Mouse (Mus musculus) CH12.LX (cell line): ENCODE data around the gene Usp47. TPM values are rescaled to one million over a fixed set of nuclear protein-coding genes. Genes with fewer than 3 reads are reported as not detected.

Experiments
- DNase-seq: peaks from one replicate; pipeline ENCODE4 v3.0.0-alpha.2; 2013; ENCODE audit errors: extremely low read depth
- H3K27ac ChIP-seq: 2 replicates; pipeline ENCODE4 v1.5.1; 2012; ENCODE audit warnings: low read depth, mild to moderate bottlenecking, control low read depth, moderate library complexity; ENCODE audit not compliant: insufficient read depth
- H3K27me3 ChIP-seq: replicated peaks from 2 replicates; pipeline ENCODE3; 2012; ENCODE audit warnings: inconsistent platforms
- H3K36me3 ChIP-seq, 2 experiments: replicated peaks in 1 of 2; 2 replicates each; pipeline versions ENCODE3 to v1.6.1; 2012; ENCODE audit warnings: inconsistent platforms in 1 of 2, low read length in 1 of 2, mild to moderate bottlenecking in 1 of 2, mixed read lengths in 1 of 2, moderate library complexity in 1 of 2; ENCODE audit not compliant: control insufficient read depth in 1 of 2, insufficient read depth in 1 of 2
- H3K4me1 ChIP-seq, 2 experiments: 2 replicates each; pipeline ENCODE4 v1.6.1; 2012; ENCODE audit warnings: inconsistent platforms in 1 of 2, moderate library complexity in 1 of 2; ENCODE audit not compliant: insufficient read depth in 2 of 2, control insufficient read depth in 1 of 2
- H3K4me2 ChIP-seq: 2 replicates; pipeline ENCODE4 v1.6.1; 2012; ENCODE audit warnings: low read depth, mild to moderate bottlenecking, control low read depth; ENCODE audit not compliant: poor library complexity, insufficient read depth, severe bottlenecking
- H3K4me3 ChIP-seq, 3 experiments: fragments of 150-350 bp in 1 of 3; sonication (generic) in 1 of 3; replicated peaks in 1 of 3; 2 replicates each; pipeline versions ENCODE3 to v1.5.1; 2011 to 2012; ENCODE audit warnings: low read depth in 2 of 3, low read length in 2 of 3, mild to moderate bottlenecking in 2 of 3, moderate library complexity in 2 of 3, control low read depth in 1 of 3, improper control_type of control experiment in 1 of 3, inconsistent platforms in 1 of 3, mixed read lengths in 1 of 3; ENCODE audit not compliant: poor library complexity in 1 of 3
- H3K79me2 ChIP-seq: replicated peaks from 2 replicates; pipeline ENCODE4 v1.6.1; 2012; ENCODE audit warnings: mild to moderate bottlenecking, moderate library complexity; ENCODE audit not compliant: control insufficient read depth, poor library complexity, insufficient read depth, severe bottlenecking; ENCODE audit errors: extremely low read depth
- H3K9ac ChIP-seq: 2 replicates; pipeline ENCODE4 v1.6.1; 2012; ENCODE audit warnings: low read depth, mild to moderate bottlenecking, control low read depth, moderate library complexity; ENCODE audit not compliant: insufficient read depth
- H3K9me3 ChIP-seq: replicated peaks from 2 replicates; pipeline ENCODE3; 2012; ENCODE audit warnings: low read length, inconsistent platforms, mixed read lengths
- CHD1 ChIP-seq: IDR thresholded peaks from 2 replicates; pipeline ENCODE4 v1.6.1; 2012; ENCODE audit warnings: low read depth, low read length, improper control_type of control experiment, inconsistent platforms
- CHD2 ChIP-seq: IDR thresholded peaks from 2 replicates; pipeline ENCODE4 v1.6.1; 2011; ENCODE audit warnings: low read length, improper control_type of control experiment
- GABPA ChIP-seq: IDR thresholded peaks from 2 replicates; pipeline ENCODE4 v1.6.1; 2012; ENCODE audit warnings: low read depth, low read length, improper control_type of control experiment, inconsistent platforms; ENCODE audit not compliant: insufficient replicate concordance
- HCFC1 ChIP-seq: IDR thresholded peaks from 2 replicates; pipeline ENCODE4 v1.6.1; 2012; ENCODE audit warnings: low read depth, mild to moderate bottlenecking, inconsistent platforms, low read length, improper control_type of control experiment
- IRF4 ChIP-seq: IDR thresholded peaks from 2 replicates; pipeline ENCODE4 v1.6.1; 2014; ENCODE audit warnings: low read depth, mild to moderate bottlenecking, inconsistent platforms, low read length, improper control_type of control experiment
- MXI1 ChIP-seq: IDR thresholded peaks from 2 replicates; pipeline ENCODE4 v1.6.1; 2011; ENCODE audit warnings: mild to moderate bottlenecking, low read depth, low read length, improper control_type of control experiment
- MYC ChIP-seq: IDR thresholded peaks from 2 replicates; pipeline ENCODE4 v1.6.1; 2011; ENCODE audit warnings: low read depth, mild to moderate bottlenecking, improper control_type of control experiment, low read length
- NELFE ChIP-seq: IDR thresholded peaks from 2 replicates; pipeline ENCODE4 v1.6.1; 2011; ENCODE audit warnings: low read depth, low read length, improper control_type of control experiment
- NRF1 ChIP-seq: IDR thresholded peaks from 2 replicates; pipeline ENCODE4 v1.6.1; 2014; ENCODE audit warnings: low read depth, mild to moderate bottlenecking, inconsistent platforms, low read length, improper control_type of control experiment, moderate library complexity
- PAX5 ChIP-seq: IDR thresholded peaks from 2 replicates; pipeline ENCODE4 v1.6.1; 2012; ENCODE audit warnings: low read length, inconsistent platforms, mixed read lengths
- POLR2AphosphoS2 ChIP-seq: IDR thresholded peaks from 2 replicates; pipeline ENCODE4 v1.6.1; 2011; ENCODE audit warnings: low read depth, low read length, improper control_type of control experiment
- RCOR1 ChIP-seq: conservative IDR thresholded peaks from 2 replicates; pipeline ENCODE4 v1.6.1; 2012; ENCODE audit warnings: low read depth, mild to moderate bottlenecking, inconsistent platforms, low read length, improper control_type of control experiment
- SIN3A ChIP-seq: IDR thresholded peaks from 2 replicates; pipeline ENCODE4 v1.6.1; 2012; ENCODE audit warnings: low read length, improper control_type of control experiment, inconsistent platforms
- SMC3 ChIP-seq: IDR thresholded peaks from 2 replicates; pipeline ENCODE4 v1.6.1; 2011; ENCODE audit warnings: low read depth, low read length, improper control_type of control experiment
- TCF12 ChIP-seq: IDR thresholded peaks from 2 replicates; pipeline ENCODE4 v1.6.1; 2014; ENCODE audit warnings: low read depth, mild to moderate bottlenecking, inconsistent platforms, low read length, improper control_type of control experiment
- UBTF ChIP-seq: IDR thresholded peaks from 2 replicates; pipeline ENCODE4 v1.6.1; 2012; ENCODE audit warnings: low read depth, mild to moderate bottlenecking, inconsistent platforms, low read length, improper control_type of control experiment, moderate library complexity
- ZC3H11A ChIP-seq: IDR thresholded peaks from 2 replicates; pipeline ENCODE4 v1.6.1; 2012; ENCODE audit warnings: low read depth, mild to moderate bottlenecking, inconsistent platforms, low read length, improper control_type of control experiment
- ZKSCAN1 ChIP-seq: IDR thresholded peaks from 2 replicates; pipeline ENCODE4 v1.6.1; 2012; ENCODE audit warnings: low read depth, inconsistent platforms, low read length, improper control_type of control experiment, borderline replicate concordance
- ZMIZ1 ChIP-seq: IDR thresholded peaks from 2 replicates; pipeline ENCODE4 v1.6.1; 2012; ENCODE audit warnings: low read depth, mild to moderate bottlenecking, inconsistent platforms, low read length, improper control_type of control experiment
- ZNF384 ChIP-seq: IDR thresholded peaks from 2 replicates; pipeline ENCODE4 v1.6.1; 2012; ENCODE audit warnings: low read depth, low read length, improper control_type of control experiment, inconsistent platforms
- dilution Hi-C: fragments of 300-500 bp; cut with MboI; formaldehyde crosslinking; loops from 2 replicates; pipeline ENCODE4 v1.14.3; 2020; ENCODE audit warnings: low sequenced_read_pairs; ENCODE audit not compliant: extremely low pct_unique_long_range_greater_than_20kb, extremely low pct_ligation_motif_present
- in situ Hi-C: fragments of 300-500 bp; cut with MboI; formaldehyde crosslinking; loops from 3 replicates; pipeline ENCODE4 v1.14.3; 2019; ENCODE audit warnings: low sequenced_read_pairs, low pct_ligation_motif_present, low pct_unique_long_range_greater_than_20kb, mixed read lengths
- polyA plus RNA-seq: library from polyadenylated mRNA; unstranded; fragments of >175 nt; gene quantifications from 2 replicates; pipeline ENCODE4 v1.2.1, GENCODE M21; 2012; ENCODE audit warnings: low read depth; ENCODE audit not compliant: insufficient read length
- total RNA-seq, 2 experiments: library from RNA; depleted of rRNA; stranded (reverse); fragments of 300-350 nt in 1 of 2; fragments of >200 nt in 1 of 2; gene quantifications; 2 replicates each; pipeline ENCODE4 v1.2.3; 2012 to 2014

Usp47 gene
- total and polyA plus RNA-seq, 3 experiments = 35.0 to 36.8 (median 35.8) TPM

DNA sequence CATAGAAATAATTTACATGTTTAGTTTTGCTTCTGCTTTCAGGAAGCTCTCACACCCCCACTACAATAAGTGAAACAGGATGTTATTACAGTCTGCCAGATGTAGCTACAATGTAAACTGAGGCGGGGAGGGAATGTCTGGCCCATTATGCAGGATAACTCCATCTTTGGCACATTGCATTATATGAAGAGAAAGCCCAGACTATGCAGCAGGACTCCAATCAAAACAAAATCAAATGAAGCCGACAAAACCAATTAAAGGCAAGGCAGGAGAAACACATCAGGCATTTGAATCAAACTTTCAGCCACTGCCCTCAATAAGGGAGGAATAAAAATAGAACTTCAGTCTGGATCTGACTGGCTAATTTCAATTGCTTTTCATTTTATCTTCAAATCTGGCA lies 25.9 kb upstream of the Usp47 start:
- Histone ChIP-seq H3K4me2 (no peak overlapping the region), H3K27me3 (no peaks in the 10 kb centered on the region), H3K36me3 (no peaks in the 10 kb centered on the region), H3K9ac (no peak overlapping the region), H3K4me1 (peaks cover 0 to 26% of the 10 kb centered on the region in 2 experiments; a peak in 2 of 4 replicates), H3K4me3 (no peak overlapping the region), H3K27ac (no peak overlapping the region), H3K9me3 (peaks cover 5% of the 10 kb centered on the region), H3K79me2 (no peaks in the 10 kb centered on the region)
- TF ChIP-seq SMC3 = no peak
- no peak for TF ChIP-seq ZMIZ1
- dilution Hi-C loops = no loop called here
- DNase-seq = no peak
- in situ Hi-C loops = no loop called here

- dilution Hi-C loops = no loop called here
- Histone ChIP-seq H3K4me1 (peaks cover 0 to 26% of the 10 kb centered on the region in 2 experiments; a peak in 2 of 4 replicates), H3K9ac (no peak overlapping the region), H3K4me2 (no peak overlapping the region), H3K4me3 (no peak overlapping the region), H3K79me2 (no peaks in the 10 kb centered on the region), H3K27me3 (no peaks in the 10 kb centered on the region), H3K27ac (no peak overlapping the region), H3K36me3 (no peaks in the 10 kb centered on the region), H3K9me3 (peaks cover 5% of the 10 kb centered on the region)
- in situ Hi-C loops = no loop called here
- TF ChIP-seq SMC3 = no peak
- TF ChIP-seq NELFE = no peak
- TF ChIP-seq UBTF = no peak
- TF ChIP-seq HCFC1 = no peak
- TF ChIP-seq ZC3H11A = no peak
- TF ChIP-seq CHD1 = no peak
- TF ChIP-seq CHD2 = no peak
- DNase-seq = no peak
Observed at GRCm38 (mm10) chr7:111998446-111999004, 24.8 kb upstream of the Usp47 start.

DNA sequence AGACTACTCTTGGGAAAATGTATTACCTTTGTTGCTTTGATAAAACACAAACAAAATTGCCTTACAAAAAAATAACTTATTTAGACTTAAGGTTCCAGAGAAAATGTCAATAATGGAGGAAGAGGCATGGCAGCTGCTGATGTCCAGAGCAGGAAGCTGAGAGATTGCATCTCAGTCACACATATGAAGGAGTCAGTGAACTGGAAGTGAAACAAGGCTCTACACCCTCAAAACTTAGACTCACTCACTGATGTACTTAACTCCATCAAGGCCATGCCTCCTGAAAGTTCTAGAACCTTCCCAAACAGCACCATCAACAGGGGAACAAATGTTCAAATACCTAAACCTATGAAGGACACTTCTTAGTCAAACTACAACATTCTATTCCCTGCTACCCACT lies 23.9 kb upstream of the Usp47 start:
- no peak overlapping the region for H3K9ac ChIP-seq
- DNase-seq = no peak
- dilution Hi-C loops (no loop called here), in situ Hi-C loops (no loop called here)
- H3K27ac ChIP-seq = no peak overlapping the region
- no peaks in the 10 kb centered on the region for H3K36me3 ChIP-seq
- H3K9me3 ChIP-seq = peaks cover 5% of the 10 kb centered on the region
- TF ChIP-seq ZNF384 (no peak), GABPA (no peak), MYC (no peak), TCF12 (no peak), CHD1 (no peak), SIN3A (no peak), POLR2AphosphoS2 (no peak), IRF4 (no peak), MXI1 (no peak), NRF1 (no peak), ZC3H11A (no peak), RCOR1 (no peak), PAX5 (no peak), ZKSCAN1 (no peak)
- H3K4me1 ChIP-seq = peaks cover 0 to 26% of the 10 kb centered on the region in 2 experiments; a peak in 2 of 4 replicates
- H3K4me3 ChIP-seq = no peak overlapping the region
- H3K27me3 ChIP-seq = no peaks in the 10 kb centered on the region
- no peaks in the 10 kb centered on the region for H3K79me2 ChIP-seq
- H3K4me2 ChIP-seq = no peak overlapping the region
